ENCODE assay signal across 12 mouse cellular contexts in the genomic region with DNA sequence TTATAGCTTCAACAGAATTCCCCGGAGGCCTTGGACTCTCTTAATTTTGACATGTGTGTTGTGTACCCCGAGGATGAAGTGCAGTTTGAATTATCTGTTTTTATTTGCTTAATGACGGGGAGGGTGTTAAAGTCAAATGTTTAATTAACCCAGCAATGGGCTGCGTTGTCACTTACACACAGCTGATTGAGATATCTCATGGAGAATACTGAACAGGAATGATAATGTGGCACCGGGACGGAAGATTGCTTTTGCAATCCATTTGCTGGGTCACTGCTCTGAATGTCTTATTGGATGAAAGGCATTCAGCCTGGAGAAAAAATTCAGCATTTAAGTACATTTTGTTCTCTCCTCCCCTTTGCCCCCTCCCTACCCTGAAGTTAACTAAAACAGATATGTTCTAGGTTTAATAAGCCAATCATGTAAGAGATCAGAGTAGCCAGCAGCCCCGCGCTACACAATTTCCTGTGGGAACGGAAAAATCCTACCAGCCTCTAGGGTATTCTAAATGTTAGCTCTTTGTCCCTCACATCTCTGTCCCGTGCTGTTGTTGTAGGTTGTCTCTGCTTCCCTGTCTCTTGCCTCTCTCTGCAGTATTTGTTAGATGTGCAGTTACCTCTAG.
A peak's percentile ranks its signal among the peaks of the same experiment; 100 is the strongest.
DNase-seq lines count a peak whose midpoint lies in the region; ATAC-seq and TF ChIP-seq lines count a peak whose summit lies in the region.
"Had no signal": no experiment of that assay in that cellular context is flagged by ENCODE, and none has a peak within 500 bp of the region (broad histone marks: within the 10 kb centered on the region; RNA-seq: fewer than 3 reads in every experiment).

No protein-coding gene starts in this region.

- no peak for TF ChIP-seq CTCF in liver, adult 2 months (IDR thresholded peaks at IDR 0.05; ENCODE audit: low read depth, low read length)

- TF ChIP-seq POLR2A in liver, adult 2 months (IDR thresholded peaks at IDR 0.05; ENCODE audit: extremely low read depth, insufficient read depth, low read length): no peak

- no peak overlapping the region for H3K27ac ChIP-seq in liver, adult 2 months (replicated peaks; ENCODE audit: insufficient read depth, low read depth, low read length)
- H3K27ac ChIP-seq in heart, embryonic 13.5 days (replicated peaks): peak overlapping the region; percentile 82
- H3K27ac ChIP-seq in forebrain, embryonic 10.5 days: no peak overlapping the region
- H3K27ac ChIP-seq: embryonic facial prominence, embryonic 15.5 days; macrophage had no signal

- no peaks in the 10 kb centered on the region for H3K36me3 ChIP-seq in liver, adult 2 months (ENCODE audit: control insufficient read depth, insufficient read depth, low read length)
- H3K36me3 ChIP-seq in heart, embryonic 13.5 days: no peaks in the 10 kb centered on the region; the same call in 1 of the 2 replicates
- H3K36me3 ChIP-seq in forebrain, embryonic 10.5 days (replicated peaks): no peaks in the 10 kb centered on the region
- H3K36me3 ChIP-seq: embryonic facial prominence, embryonic 15.5 days had no signal

- peak; percentile 56 for DNase-seq in liver, adult 2 months (ENCODE audit: extremely low read depth, low read depth, low spot score)
- DNase-seq in liver: no peak
- DNase-seq in heart, postnatal 14 days: peak; percentile 20 to 25
- peak; percentile 36 for DNase-seq in lung, postnatal 25 days (ENCODE audit: low spot score)
- DNase-seq in ovary, postnatal 14 days (ENCODE audit: low spot score): no peak
- DNase-seq in forebrain, embryonic 10.5 days (ENCODE audit: extremely low spot score, low spot score): no peak
- no peak for DNase-seq in thymus, postnatal 4 days
- DNase-seq: cerebellum, postnatal 14 days had no signal

- H3K9me3 ChIP-seq in heart, embryonic 13.5 days: no peaks in the 10 kb centered on the region
- H3K9me3 ChIP-seq in forebrain, embryonic 10.5 days: no peaks in the 10 kb centered on the region
- H3K9me3 ChIP-seq: embryonic facial prominence, embryonic 15.5 days had no signal

- ATAC-seq in heart, embryonic 13.5 days (ENCODE audit: extremely low read depth, insufficient number of reproducible peaks, low FRiP score, low TSS enrichment): no peak
- ATAC-seq: intestine, postnatal 0 days had no signal

- intact Hi-C loops in heart, postnatal 14 days (cut with DNase I): no loop called here

- H3K79me2 ChIP-seq in liver, adult 2 months (ENCODE audit: control insufficient read depth, insufficient read depth, low read length): peaks cover 4% of the 10 kb centered on the region; the same call in 1 of the 2 replicates

- 40% methylated on average over 10 of the region's 10 CpGs for WGBS in liver, adult 2 months
- WGBS in heart, embryonic 13.5 days: 55% methylated on average over 10 of the region's 10 CpGs
- WGBS in forebrain, embryonic 10.5 days: 60% methylated on average over 10 of the region's 10 CpGs

- peaks cover 6% of the 10 kb centered on the region for H3K4me1 ChIP-seq in liver, adult 2 months (ENCODE audit: control insufficient read depth, insufficient read depth, low read length)
- H3K4me1 ChIP-seq in heart, embryonic 13.5 days: peaks cover 26% of the 10 kb centered on the region
- peaks cover 13% of the 10 kb centered on the region for H3K4me1 ChIP-seq in forebrain, embryonic 10.5 days

- H3K27me3 ChIP-seq in liver, adult 2 months (ENCODE audit: control insufficient read depth, insufficient read depth, low read length): no peaks in the 10 kb centered on the region
- no peaks in the 10 kb centered on the region for H3K27me3 ChIP-seq in heart, embryonic 13.5 days (replicated peaks)
- peaks cover 8% of the 10 kb centered on the region; the same call in 1 of the 2 replicates for H3K27me3 ChIP-seq in forebrain, embryonic 10.5 days (ENCODE audit: poor library complexity, severe bottlenecking)
- H3K27me3 ChIP-seq: embryonic facial prominence, embryonic 15.5 days had no signal

- peak overlapping the region; percentile 0; the same call in 1 of the 2 replicates for H3K4me2 ChIP-seq in heart, embryonic 13.5 days
- H3K4me2 ChIP-seq: embryonic facial prominence, embryonic 15.5 days had no signal

- H3K9ac ChIP-seq in liver, adult 2 months (ENCODE audit: low read depth, low read length): no peak overlapping the region
- peak overlapping the region; percentile 53 for H3K9ac ChIP-seq in heart, embryonic 13.5 days
- H3K9ac ChIP-seq: embryonic facial prominence, embryonic 15.5 days had no signal

- no peak overlapping the region for H3K4me3 ChIP-seq in liver, adult 2 months (ENCODE audit: insufficient read depth, low read depth, low read length)
- H3K4me3 ChIP-seq in heart, embryonic 13.5 days: no peak overlapping the region
- no peak overlapping the region for H3K4me3 ChIP-seq in forebrain, embryonic 10.5 days
- H3K4me3 ChIP-seq: embryonic facial prominence, embryonic 15.5 days had no signal

Comparison
In these comparisons a context has a peak if more than half of its experiments do, and no peak if none do; other contexts are left out.
1. DNase-seq: peak in liver, adult 2 months (single experiment), heart, postnatal 14 days (2 of 2) and lung, postnatal 25 days (single experiment); none in liver (single experiment), ovary, postnatal 14 days (single experiment), forebrain, embryonic 10.5 days (single experiment) and thymus, postnatal 4 days (single experiment).